Mouse (Mus musculus): ENCODE measurements around the gene Hsf4. TPM values are rescaled to one million over a fixed set of nuclear protein-coding genes. Genes with fewer than 3 reads are reported as not detected.
"Not testable (repeated sequence)": the region's sequence is repeated elsewhere in the genome, so short reads cannot be mapped to it uniquely, and the experiment has no call there.

Gene Hsf4
- 0.32 and 0.44 TPM in 2 replicates for polyA plus RNA-seq (2015; fragmentation: Nextera tagmentation; extraction: Ambion mirVana)

- WGBS, result under 1% methylated on average over 42 of the region's 42 CpGs
- H3K27ac ChIP-seq (replicated peaks), result peak within 1 kb of the TSS; percentile 67
- ATAC-seq (ENCODE audit: low read depth), result no peak
Measured at GRCm38 (mm10) chr8:105269461-105269947, at the start of gene Hsf4. Gene Hsf4 (plus strand): TSS chr8:105269801.

GRCm38 (mm10) chr8:105223850-105224249 is 45.8 kb upstream of the Hsf4 start:
- H3K4me1 ChIP-seq (replicated peaks), result peaks cover 23% of the 10 kb centered on the region
- ATAC-seq (ENCODE audit: low read depth), result no peak
- peak overlapping the region; percentile 87 for H3K4me2 ChIP-seq
- peak overlapping the region; percentile 85 for H3K27ac ChIP-seq (replicated peaks)
- H3K36me3 ChIP-seq, result no peaks in the 10 kb centered on the region
- H3K4me3 ChIP-seq, result 0 out of 2 replicates have a peak overlapping the region, but pooled peaks have one; percentile 96
- H3K9ac ChIP-seq, result peak overlapping the region; percentile 90
- no peaks in the 10 kb centered on the region for H3K9me3 ChIP-seq
- 86% methylated on average over 7 of the region's 7 CpGs for WGBS
- no peaks in the 10 kb centered on the region for H3K27me3 ChIP-seq

More at GRCm38 (mm10) chr8:105269461-105269947, at the start of gene Hsf4:
- Histone ChIP-seq H3K36me3 (no peaks in the 10 kb centered on the region), H3K4me1 (replicated peaks) (peaks cover 38% of the 10 kb centered on the region), H3K4me2 (peak within 1 kb of the TSS; percentile 74), H3K9me3 (no peaks in the 10 kb centered on the region), H3K4me3 (peak within 1 kb of the TSS; percentile 47), H3K27me3 (peaks cover 99% of the 10 kb centered on the region), H3K9ac (peak within 1 kb of the TSS; percentile 65)

GRCm38 (mm10) chr8:105224413-105225271 is 45.0 kb upstream of the Hsf4 start, which contains the start of gene D230025D16Rik:
Gene D230025D16Rik (plus strand): TSS chr8:105225145.
- Histone ChIP-seq H3K4me3 (peak within 1 kb of the TSS; percentile 96), H3K9ac (peak within 1 kb of the TSS; percentile 90), H3K4me2 (peak within 1 kb of the TSS; percentile 87), H3K27ac (replicated peaks) (peak within 1 kb of the TSS; percentile 85), H3K27me3 (no peaks in the 10 kb centered on the region), H3K4me1 (replicated peaks) (peaks cover 23% of the 10 kb centered on the region), H3K9me3 (no peaks in the 10 kb centered on the region), H3K36me3 (no peaks in the 10 kb centered on the region)
- 2% methylated on average over 34 of the region's 34 CpGs for whole genome bisulfite sequencing
- peak; percentile 95 for ATAC-seq (ENCODE audit: low read depth)

GRCm38 (mm10) chr8:105225272-105225593 is 44.4 kb upstream of the Hsf4 start:
- H3K9ac ChIP-seq, result peak overlapping the region; percentile 90
- no peaks in the 10 kb centered on the region for H3K9me3 ChIP-seq
- H3K4me2 ChIP-seq, result peak overlapping the region; percentile 87
- peak overlapping the region; percentile 85 for H3K27ac ChIP-seq (replicated peaks)
- no peaks in the 10 kb centered on the region for H3K36me3 ChIP-seq
- no peaks in the 10 kb centered on the region for H3K27me3 ChIP-seq
- peaks cover 23% of the 10 kb centered on the region for H3K4me1 ChIP-seq (replicated peaks)
- H3K4me3 ChIP-seq, result peak overlapping the region; percentile 96
- ATAC-seq (ENCODE audit: low read depth), result no peak; the same call in 1 of the 2 replicates
- WGBS, result under 1% methylated on average over 27 of the region's 27 CpGs

GRCm38 (mm10) chr8:105225917-105226316 is 43.7 kb upstream of the Hsf4 start:
- H3K27me3 ChIP-seq, result no peaks in the 10 kb centered on the region
- no peaks in the 10 kb centered on the region for H3K9me3 ChIP-seq

GRCm38 (mm10) chr8:105231503-105232320 is 37.9 kb upstream of the Hsf4 start:
- Histone ChIP-seq H3K4me3 (no peak overlapping the region), H3K9ac (no peak overlapping the region), H3K27ac (replicated peaks) (no peak overlapping the region), H3K36me3 (peaks cover 17% of the 10 kb centered on the region; the same call in 1 of the 2 replicates), H3K4me2 (no peak overlapping the region), H3K4me1 (replicated peaks) (0 out of 2 replicates have a peak, but pooled peaks cover 3% of the 10 kb centered on the region), H3K27me3 (no peaks in the 10 kb centered on the region), H3K9me3 (no peaks in the 10 kb centered on the region)
- no peak for ATAC-seq (ENCODE audit: low read depth)
- WGBS, result 89% methylated on average over 12 of the region's 12 CpGs

More at GRCm38 (mm10) chr8:105225917-105226316, 43.7 kb upstream of the Hsf4 start:
- Histone ChIP-seq H3K4me2 (peak overlapping the region; percentile 87), H3K4me1 (replicated peaks) (peaks cover 23% of the 10 kb centered on the region), H3K4me3 (peak overlapping the region; percentile 96), H3K27ac (replicated peaks) (no peak overlapping the region), H3K9ac (peak overlapping the region; percentile 90), H3K36me3 (no peaks in the 10 kb centered on the region)
- ATAC-seq (ENCODE audit: low read depth), result no peak
- 25% methylated on average over 6 of the region's 6 CpGs for WGBS

GRCm38 (mm10) chr8:105232321-105232693 is 37.3 kb upstream of the Hsf4 start:
- not testable (repeated sequence) for H3K4me3 ChIP-seq; ATAC-seq (ENCODE audit: low read depth); H3K27ac ChIP-seq (replicated peaks); H3K9me3 ChIP-seq; H3K27me3 ChIP-seq; H3K9ac ChIP-seq; H3K4me1 ChIP-seq (replicated peaks); H3K4me2 ChIP-seq
- peaks cover 17% of the 10 kb centered on the region; the same call in 1 of the 2 replicates for H3K36me3 ChIP-seq
- WGBS, result 97% methylated on average over 4 of the region's 4 CpGs

GRCm38 (mm10) chr8:105233126-105233935 is 36.3 kb upstream of the Hsf4 start:
- WGBS, result 83% methylated on average over 1 of the region's 1 CpGs
- no peak for ATAC-seq (ENCODE audit: low read depth)

GRCm38 (mm10) chr8:105235206-105235605 is 34.4 kb upstream of the Hsf4 start:
- no peaks in the 10 kb centered on the region for H3K27me3 ChIP-seq
- WGBS, result 86% methylated on average over 1 of the region's 1 CpGs
- H3K4me2 ChIP-seq, result no peak overlapping the region

More at GRCm38 (mm10) chr8:105233126-105233935, 36.3 kb upstream of the Hsf4 start:
- Histone ChIP-seq H3K4me2 (no peak overlapping the region), H3K9me3 (no peaks in the 10 kb centered on the region), H3K4me1 (replicated peaks) (no peaks in the 10 kb centered on the region), H3K27ac (replicated peaks) (no peak overlapping the region), H3K36me3 (peaks cover 17% of the 10 kb centered on the region; the same call in 1 of the 2 replicates), H3K27me3 (no peaks in the 10 kb centered on the region), H3K9ac (no peak overlapping the region), H3K4me3 (no peak overlapping the region)

GRCm38 (mm10) chr8:105237442-105238142 is 32.0 kb upstream of the Hsf4 start:
- Histone ChIP-seq H3K4me1 (replicated peaks) (no peaks in the 10 kb centered on the region), H3K4me2 (no peak overlapping the region), H3K27me3 (no peaks in the 10 kb centered on the region), H3K4me3 (no peak overlapping the region), H3K9me3 (no peaks in the 10 kb centered on the region), H3K27ac (replicated peaks) (no peak overlapping the region), H3K36me3 (peaks cover 55% of the 10 kb centered on the region), H3K9ac (no peak overlapping the region)
- ATAC-seq (ENCODE audit: low read depth), result no peak
- 91% methylated on average over 14 of the region's 14 CpGs for WGBS

More at GRCm38 (mm10) chr8:105235206-105235605, 34.4 kb upstream of the Hsf4 start:
- Histone ChIP-seq H3K9me3 (no peaks in the 10 kb centered on the region), H3K27ac (replicated peaks) (no peak overlapping the region), H3K9ac (no peak overlapping the region), H3K4me3 (no peak overlapping the region), H3K4me1 (replicated peaks) (no peaks in the 10 kb centered on the region), H3K36me3 (peaks cover 34% of the 10 kb centered on the region)
- no peak for ATAC-seq (ENCODE audit: low read depth)

GRCm38 (mm10) chr8:105241016-105241415 is 28.6 kb upstream of the Hsf4 start:
- Histone ChIP-seq H3K9ac (no peak overlapping the region), H3K4me1 (replicated peaks) (no peaks in the 10 kb centered on the region), H3K9me3 (no peaks in the 10 kb centered on the region), H3K27me3 (no peaks in the 10 kb centered on the region), H3K36me3 (peaks cover 53% of the 10 kb centered on the region), H3K4me3 (no peak overlapping the region), H3K27ac (replicated peaks) (no peak overlapping the region), H3K4me2 (no peak overlapping the region)
- ATAC-seq (ENCODE audit: low read depth), result no peak
- 99% methylated on average over 7 of the region's 7 CpGs for WGBS
